Mouse (Mus musculus) heart, postnatal 0 days (tissue): ENCODE measurements around the gene Tuba8. TPM values are rescaled to one million over a fixed set of nuclear protein-coding genes. Genes with fewer than 3 reads are reported as not detected.

Source experiments
- ATAC-seq: fragments of 200-750 bp; cut with Nextera tagmentation; 2 replicates; pipeline ENCODE4 v1.8.0; 2017; ENCODE audit warnings: low read depth, moderate number of reproducible peaks, moderate library complexity; ENCODE audit not compliant: insufficient read depth
- DNase-seq: peaks from one replicate; pipeline ENCODE4 v3.0.0-alpha.2; 2016; ENCODE audit warnings: low spot score
- H3K27ac ChIP-seq: fragments of 300-500 bp; sonication (generic); 2 replicates; pipeline ENCODE4 v1.5.1; 2014; ENCODE audit warnings: low read depth, mild to moderate bottlenecking
- H3K27me3 ChIP-seq: fragments of 300-500 bp; sonication (generic); 2 replicates; pipeline ENCODE4 v1.6.1; 2014; ENCODE audit warnings: low read length, mixed read lengths; ENCODE audit not compliant: control insufficient read depth, insufficient read depth
- H3K36me3 ChIP-seq: fragments of 300-500 bp; sonication (generic); replicated peaks from 2 replicates; pipeline ENCODE4 v1.6.1; 2014; ENCODE audit warnings: low read length, mixed read lengths; ENCODE audit not compliant: control insufficient read depth, insufficient read depth
- H3K4me1 ChIP-seq: fragments of 300-500 bp; sonication (generic); 2 replicates; pipeline ENCODE4 v1.6.1; 2014; ENCODE audit warnings: antibody characterized with exemption; ENCODE audit not compliant: control insufficient read depth, insufficient read depth
- H3K4me2 ChIP-seq: fragments of 300-500 bp; sonication (generic); 2 replicates; pipeline ENCODE4 v1.6.1; 2014; ENCODE audit warnings: low read depth, mild to moderate bottlenecking, low read length, moderate library complexity
- H3K4me3 ChIP-seq: fragments of 300-500 bp; sonication (generic); 2 replicates; pipeline ENCODE4 v1.5.1; 2014; ENCODE audit warnings: low read depth, low read length
- H3K9ac ChIP-seq: fragments of 300-500 bp; sonication (generic); replicated peaks from 2 replicates; pipeline ENCODE4 v1.6.1; 2014; ENCODE audit warnings: low read depth, low read length, mixed read lengths
- H3K9me3 ChIP-seq: fragments of 300-500 bp; sonication (generic); replicated peaks from 2 replicates; pipeline ENCODE4 v1.6.1; 2016; ENCODE audit warnings: low read length; ENCODE audit not compliant: control insufficient read depth
- CTCF ChIP-seq: IDR thresholded peaks from 2 replicates; pipeline ENCODE4 v1.5.1; 2016; ENCODE audit warnings: antibody characterized with exemption, control low read depth, low read depth
- EP300 ChIP-seq: IDR thresholded peaks from 2 replicates; pipeline ENCODE4 v1.6.1; 2016; ENCODE audit warnings: antibody characterized with exemption, low read depth
- WGBS: fragments of 180-500 bp; shearing (Covaris S2); extraction: QIAGEN DNeasy Blood & Tissue Kit; methylation state at CpG from one replicate; pipeline ENCODE4 v1.1.7; 2014; 5-methylcytosine and 5-hydroxymethylcytosine counted together
- polyA plus RNA-seq: library from polyadenylated mRNA; unstranded; fragments of >200 nt; fragmentation: Nextera tagmentation; extraction: Ambion mirVana; gene quantifications from 2 replicates; pipeline ENCODE4 v1.2.1, GENCODE M21; 2015
- total RNA-seq: library from RNA; depleted of rRNA; stranded (reverse); fragments of >200 nt; gene quantifications from 2 replicates; pipeline ENCODE4 v1.2.3, GENCODE M21; 2014; ENCODE audit warnings: low replicate concordance

The Tuba8 gene
- total and polyA plus RNA-seq, 2 experiments from 2014 or later: 5.6 to 6.0 TPM

GRCm38 (mm10) chr6:121214221-121214620, 3.7 kb downstream of the Tuba8 start:
- Histone ChIP-seq H3K27ac (no peak overlapping the region), H3K36me3 (no peaks in the 10 kb centered on the region), H3K4me3 (no peak overlapping the region), H3K4me2 (no peak overlapping the region), H3K9me3 (no peaks in the 10 kb centered on the region), H3K9ac (no peak overlapping the region), H3K27me3 (peaks cover 29% of the 10 kb centered on the region), H3K4me1 (peaks cover 25% of the 10 kb centered on the region)
- no peak for DNase-seq
- no peak for TF ChIP-seq CTCF
- TF ChIP-seq EP300: no peak
- no peak for ATAC-seq
- WGBS: 77% methylated on average over 5 of the region's 5 CpGs

- Histone ChIP-seq H3K9me3 (no peaks in the 10 kb centered on the region), H3K27me3 (peaks cover 24% of the 10 kb centered on the region), H3K9ac (no peak overlapping the region), H3K4me1 (peaks cover 31% of the 10 kb centered on the region), H3K4me2 (no peak overlapping the region), H3K27ac (no peak overlapping the region), H3K4me3 (no peak overlapping the region), H3K36me3 (no peaks in the 10 kb centered on the region)
- WGBS: 69% methylated on average over 8 of the region's 8 CpGs
- ATAC-seq: no peak
- no peak for TF ChIP-seq CTCF
- TF ChIP-seq EP300: no peak
- no peak for DNase-seq
Observed at GRCm38 (mm10) chr6:121214667-121215330, 4.3 kb downstream of the Tuba8 start.

- no peak overlapping the region for H3K4me3 ChIP-seq
- WGBS: 51% methylated on average over 5 of the region's 5 CpGs
- ATAC-seq (no peak), DNase-seq (no peak)
- H3K9me3 ChIP-seq: no peaks in the 10 kb centered on the region
- no peak overlapping the region for H3K27ac ChIP-seq
- H3K4me2 ChIP-seq: no peak overlapping the region
- peaks cover 34% of the 10 kb centered on the region for H3K4me1 ChIP-seq
- peaks cover 18% of the 10 kb centered on the region for H3K27me3 ChIP-seq
- H3K36me3 ChIP-seq: no peaks in the 10 kb centered on the region
- no peak for TF ChIP-seq EP300
- no peak for TF ChIP-seq CTCF
- H3K9ac ChIP-seq: no peak overlapping the region
Observed at GRCm38 (mm10) chr6:121215336-121215735, 4.8 kb downstream of the Tuba8 start.

GRCm38 (mm10) chr6:121215896-121216295, 5.4 kb downstream of the Tuba8 start:
- Histone ChIP-seq H3K4me2 (no peak overlapping the region), H3K36me3 (no peaks in the 10 kb centered on the region), H3K4me1 (peaks cover 34% of the 10 kb centered on the region), H3K9ac (no peak overlapping the region), H3K4me3 (no peak overlapping the region), H3K9me3 (no peaks in the 10 kb centered on the region), H3K27me3 (peaks cover 13% of the 10 kb centered on the region), H3K27ac (no peak overlapping the region)
- TF ChIP-seq EP300 (no peak), CTCF (no peak)
- WGBS: 71% methylated on average over 6 of the region's 6 CpGs
- no peak for ATAC-seq
- no peak for DNase-seq

- no peak overlapping the region for H3K4me2 ChIP-seq
- H3K4me1 ChIP-seq: peaks cover 28% of the 10 kb centered on the region
- no peaks in the 10 kb centered on the region for H3K9me3 ChIP-seq
- no peak overlapping the region for H3K4me3 ChIP-seq
- H3K9ac ChIP-seq: no peak overlapping the region
- peaks cover 9% of the 10 kb centered on the region; the same call in 1 of the 2 replicates for H3K27me3 ChIP-seq
- no peak overlapping the region for H3K27ac ChIP-seq
- H3K36me3 ChIP-seq: no peaks in the 10 kb centered on the region
- ATAC-seq: no peak
- TF ChIP-seq CTCF: no peak
- TF ChIP-seq EP300: no peak
- no peak for DNase-seq
- WGBS: 68% methylated on average over 5 of the region's 5 CpGs
Observed at GRCm38 (mm10) chr6:121216589-121217255, 6.2 kb downstream of the Tuba8 start.
